Mouse (Mus musculus) lung, embryonic 16.5 days (tissue): ENCODE measurements around the gene Tas2r131. TPM values are rescaled to one million over a fixed set of nuclear protein-coding genes. Genes with fewer than 3 reads are reported as not detected.
"Not testable (repeated sequence)": the region's sequence is repeated elsewhere in the genome, so short reads cannot be mapped to it uniquely, and the experiment has no call there.

ENCODE experiments used
- ATAC-seq: fragments of 200-750 bp; cut with Nextera tagmentation; 2 replicates; pipeline ENCODE4 v1.8.0; 2017; ENCODE audit warnings: low read depth, mild to moderate bottlenecking, moderate library complexity
- H3K27ac ChIP-seq: fragments of 300-500 bp; sonication (generic); 2 replicates; pipeline ENCODE4 v1.5.1; 2014; ENCODE audit warnings: mild to moderate bottlenecking, control low read depth, low read length
- H3K27me3 ChIP-seq: fragments of 300-500 bp; sonication (generic); 2 replicates; pipeline ENCODE4 v1.6.1; 2014; ENCODE audit warnings: low read depth, low read length, mixed read lengths; ENCODE audit not compliant: control insufficient read depth, insufficient read depth
- H3K36me3 ChIP-seq: fragments of 300-500 bp; sonication (generic); 2 replicates; pipeline ENCODE4 v1.6.1; 2014; ENCODE audit warnings: low read length; ENCODE audit not compliant: control insufficient read depth, insufficient read depth
- H3K4me1 ChIP-seq: fragments of 300-500 bp; sonication (generic); replicated peaks from 2 replicates; pipeline ENCODE4 v1.6.1; 2014; ENCODE audit warnings: low read length, mixed read lengths; ENCODE audit not compliant: control insufficient read depth, insufficient read depth
- H3K4me2 ChIP-seq: fragments of 300-500 bp; sonication (generic); 2 replicates; pipeline ENCODE4 v1.6.1; 2014; ENCODE audit warnings: low read depth, low read length, control low read depth
- H3K4me3 ChIP-seq: fragments of 300-500 bp; sonication (generic); 2 replicates; pipeline ENCODE4 v1.5.1; 2014; ENCODE audit warnings: mild to moderate bottlenecking, low read length, control low read depth
- H3K9ac ChIP-seq: fragments of 300-500 bp; sonication (generic); 2 replicates; pipeline ENCODE4 v1.6.1; 2014; ENCODE audit warnings: low read length, control low read depth
- H3K9me3 ChIP-seq: fragments of 300-500 bp; sonication (generic); 2 replicates; pipeline ENCODE4 v1.6.1; 2016; ENCODE audit warnings: low read length; ENCODE audit not compliant: control insufficient read depth
- WGBS: fragments of 180-500 bp; shearing (Covaris S2); extraction: QIAGEN DNeasy Blood & Tissue Kit; methylation state at CpG from one replicate; pipeline ENCODE4 v1.1.7; 2014; 5-methylcytosine and 5-hydroxymethylcytosine counted together
- polyA plus RNA-seq: library from polyadenylated mRNA; unstranded; fragments of >200 nt; fragmentation: Nextera tagmentation; extraction: Ambion mirVana; gene quantifications from 2 replicates; pipeline ENCODE4 v1.2.1, GENCODE M21; 2015

The Tas2r131 gene
- polyA plus RNA-seq = not detected in 2 replicates

- WGBS = 50% methylated on average over 1 of the region's 1 CpGs
Measured at GRCm38 (mm10) chr6:132957819-132958218, at the start of gene Tas2r131. Gene Tas2r131, minus strand, starts transcription at chr6:132957919.

GRCm38 (mm10) chr6:132980865-132981264 is 23.1 kb upstream of the Tas2r131 start, which contains the start of gene Tas2r109:
Gene Tas2r109, minus strand, starts transcription at chr6:132980965.
- no peak within 1 kb of the TSS for H3K9ac ChIP-seq
- no peak for ATAC-seq
- no peak within 1 kb of the TSS for H3K4me3 ChIP-seq
- 65% methylated on average over 2 of the region's 2 CpGs for WGBS
- no peaks in the 10 kb centered on the region for H3K27me3 ChIP-seq
- no peak within 1 kb of the TSS for H3K27ac ChIP-seq
- no peaks in the 10 kb centered on the region for H3K4me1 ChIP-seq
- H3K9me3 ChIP-seq = no peaks in the 10 kb centered on the region; the same call in 1 of the 2 replicates
- no peaks in the 10 kb centered on the region for H3K36me3 ChIP-seq
- no peak within 1 kb of the TSS for H3K4me2 ChIP-seq

More at GRCm38 (mm10) chr6:132957819-132958218, at the start of gene Tas2r131:
- no peak within 1 kb of the TSS for H3K4me2 ChIP-seq
- no peak within 1 kb of the TSS for H3K9ac ChIP-seq
- H3K4me1 ChIP-seq = no peaks in the 10 kb centered on the region
- no peak within 1 kb of the TSS for H3K27ac ChIP-seq
- no peak for ATAC-seq
- no peaks in the 10 kb centered on the region for H3K27me3 ChIP-seq
- no peaks in the 10 kb centered on the region for H3K36me3 ChIP-seq
- H3K4me3 ChIP-seq = no peak within 1 kb of the TSS
- H3K9me3 ChIP-seq = no peaks in the 10 kb centered on the region

DNA sequence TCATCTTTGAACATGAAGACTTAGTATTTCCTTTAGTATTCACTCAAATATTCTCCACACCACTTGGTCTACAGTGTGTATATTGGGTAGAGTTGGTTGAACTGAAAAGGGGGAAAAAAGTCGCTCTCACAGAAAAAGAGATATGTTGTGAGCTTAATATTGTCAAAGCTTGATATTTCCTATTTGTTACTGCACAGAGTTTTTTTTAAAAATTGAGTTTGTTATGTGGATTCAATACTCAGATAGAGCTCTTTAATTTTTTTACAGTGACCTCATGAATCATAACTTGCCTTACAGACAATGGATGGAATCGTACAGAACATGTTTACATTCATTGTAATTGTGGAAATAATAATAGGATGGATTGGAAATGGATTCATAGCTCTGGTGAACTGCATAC is 6.9 kb downstream of the Tas2r131 start, which contains the start of gene Tas2r129:
Tas2r129 (plus strand) TSS at position 301 of the 400 bp plus-strand sequence.
- Histone ChIP-seq H3K4me2 (no peak within 1 kb of the TSS), H3K27me3 (no peaks in the 10 kb centered on the region), H3K4me3 (no peak within 1 kb of the TSS), H3K9me3 (no peaks in the 10 kb centered on the region), H3K9ac (no peak within 1 kb of the TSS), H3K36me3 (no peaks in the 10 kb centered on the region), H3K4me1 (no peaks in the 10 kb centered on the region), H3K27ac (no peak within 1 kb of the TSS)
- 68% methylated on average over 2 of the region's 2 CpGs for WGBS
- no peak for ATAC-seq

DNA sequence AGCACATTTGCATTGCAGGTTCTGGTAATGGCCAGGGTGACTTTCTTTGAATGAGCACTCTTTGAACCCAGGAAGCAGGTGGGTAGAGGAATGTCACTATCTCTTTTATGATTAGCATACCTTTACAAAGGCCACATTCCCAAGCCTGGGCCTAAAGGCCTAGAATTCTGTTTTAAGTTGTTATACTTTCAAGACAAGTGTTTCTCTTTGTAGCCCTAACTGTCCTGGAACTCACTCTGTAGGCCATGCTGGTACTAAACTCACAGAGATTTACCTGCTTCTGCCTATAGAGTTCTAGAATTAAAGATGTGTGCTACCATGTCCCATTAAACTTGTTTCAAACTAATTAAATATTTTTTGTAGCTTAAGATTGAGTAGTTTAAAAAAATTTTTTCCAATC is 16.3 kb downstream of the Tas2r131 start:
- H3K27ac ChIP-seq, H3K4me1 ChIP-seq, H3K27me3 ChIP-seq, ATAC-seq, H3K36me3 ChIP-seq, H3K9ac ChIP-seq, H3K4me3 ChIP-seq, H3K9me3 ChIP-seq, H3K4me2 ChIP-seq: not testable (repeated sequence)

DNA sequence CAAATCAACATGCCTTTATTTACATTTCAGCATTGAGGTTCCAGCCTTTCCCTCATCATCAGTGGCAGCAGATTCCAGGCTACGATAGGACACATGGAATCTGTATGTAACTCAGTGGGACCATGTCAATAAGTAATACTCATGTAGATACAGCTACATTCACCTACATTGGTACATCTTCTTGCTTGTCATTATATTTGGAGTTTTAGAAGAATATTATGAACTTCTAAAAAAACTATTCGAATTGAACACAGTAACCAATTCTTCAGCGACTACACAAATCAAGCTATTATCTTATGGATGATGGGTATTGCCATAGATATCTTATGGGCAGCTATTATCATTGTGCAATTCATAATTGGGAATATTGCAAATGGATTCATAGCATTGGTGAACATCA is 48.4 kb downstream of the Tas2r131 start, which contains the start of gene Tas2r125:
Tas2r125 (plus strand) TSS at position 301 of the 400 bp plus-strand sequence.
- no peak within 1 kb of the TSS for H3K4me3 ChIP-seq
- no peak within 1 kb of the TSS for H3K9ac ChIP-seq
- no peak for ATAC-seq
- H3K27me3 ChIP-seq = no peaks in the 10 kb centered on the region
- H3K27ac ChIP-seq = no peak within 1 kb of the TSS
- WGBS = 81% methylated on average over 3 of the region's 3 CpGs
- no peak within 1 kb of the TSS for H3K4me2 ChIP-seq
- no peaks in the 10 kb centered on the region for H3K4me1 ChIP-seq
- no peaks in the 10 kb centered on the region for H3K36me3 ChIP-seq
- no peaks in the 10 kb centered on the region for H3K9me3 ChIP-seq

Other genes with a start within 250 kb of the Tas2r131 start
- gene Tas2r122, start 246.0 kb downstream of the Tas2r131 start, polyA plus RNA-seq = not detected in 2 replicates
- gene Tas2r115, start 219.9 kb downstream of the Tas2r131 start, polyA plus RNA-seq = not detected in 2 replicates
- gene Tas2r124, start 203.2 kb downstream of the Tas2r131 start, polyA plus RNA-seq = not detected in 2 replicates
- gene Tas2r102, start 195.8 kb downstream of the Tas2r131 start, polyA plus RNA-seq = not detected in 2 replicates
- not detected in 2 replicates for gene Tas2r136, start 179.8 kb downstream of the Tas2r131 start, polyA plus RNA-seq
- gene Tas2r117, start 155.1 kb downstream of the Tas2r131 start, polyA plus RNA-seq = not detected in 2 replicates
- not detected in 2 replicates for gene Tas2r123, start 110.8 kb downstream of the Tas2r131 start, polyA plus RNA-seq
- gene Tas2r116, start 102.5 kb downstream of the Tas2r131 start, polyA plus RNA-seq = not detected in 2 replicates
- gene Tas2r110, start 89.9 kb downstream of the Tas2r131 start, polyA plus RNA-seq = not detected in 2 replicates
- not detected in 2 replicates for gene Tas2r113, start 64.9 kb downstream of the Tas2r131 start, polyA plus RNA-seq
- not detected in 2 replicates for gene Tas2r125, start 48.3 kb downstream of the Tas2r131 start, polyA plus RNA-seq
- not detected in 2 replicates for gene Tas2r129, start 6.8 kb downstream of the Tas2r131 start, polyA plus RNA-seq
- gene Tas2r109, start 23.0 kb upstream of the Tas2r131 start, polyA plus RNA-seq = not detected in 2 replicates
- gene Tas2r103, start 79.2 kb upstream of the Tas2r131 start, polyA plus RNA-seq = not detected in 2 replicates
- not detected in 2 replicates for gene Tas2r140, start 97.9 kb upstream of the Tas2r131 start, polyA plus RNA-seq
- gene Smim10l1, start 147.0 kb upstream of the Tas2r131 start, polyA plus RNA-seq = 80.0 and 90.7 TPM in 2 replicates